Mouse (Mus musculus) embryonic facial prominence, embryonic 10.5 days (tissue): ENCODE results near the gene Zfp217. TPM values are rescaled to one million over a fixed set of nuclear protein-coding genes. Genes with fewer than 3 reads are reported as not detected.
"Not testable (repeated sequence)": the region's sequence is repeated elsewhere in the genome, so short reads cannot be mapped to it uniquely, and the experiment has no call there.

Source experiments
- DNase-seq: peaks from one replicate; pipeline ENCODE4 v3.0.0-alpha.2; 2017; ENCODE audit warnings: low spot score
- H3K27ac ChIP-seq: fragments of 300-500 bp; sonication (generic); replicated peaks from 2 replicates; pipeline ENCODE4 v1.5.1; 2016; ENCODE audit warnings: mild to moderate bottlenecking
- H3K27me3 ChIP-seq: fragments of 300-500 bp; sonication (generic); replicated peaks from 2 replicates; pipeline ENCODE4 v1.6.1; 2016; ENCODE audit warnings: low read depth, mild to moderate bottlenecking; ENCODE audit not compliant: poor library complexity, severe bottlenecking
- H3K36me3 ChIP-seq: fragments of 300-500 bp; sonication (generic); replicated peaks from 2 replicates; pipeline ENCODE4 v1.6.1; 2016; ENCODE audit warnings: mild to moderate bottlenecking, moderate library complexity
- H3K4me1 ChIP-seq: fragments of 300-500 bp; sonication (generic); 2 replicates; pipeline ENCODE4 v1.6.1; 2016
- H3K4me3 ChIP-seq: fragments of 300-500 bp; sonication (generic); 2 replicates; pipeline ENCODE4 v1.5.1; 2016; ENCODE audit warnings: mild to moderate bottlenecking, moderate library complexity
- H3K9me3 ChIP-seq: fragments of 300-500 bp; sonication (generic); 2 replicates; pipeline ENCODE4 v1.6.1; 2016; ENCODE audit warnings: mild to moderate bottlenecking
- WGBS: fragments of 180-500 bp; shearing (Covaris S2); methylation state at CpG from one replicate; pipeline ENCODE4 v1.1.7; 2016; 5-methylcytosine and 5-hydroxymethylcytosine counted together
- polyA plus RNA-seq: library from polyadenylated mRNA; unstranded; fragments of >200 nt; fragmentation: Nextera tagmentation; extraction: Ambion mirVana; gene quantifications from 2 replicates; pipeline ENCODE4 v1.2.1, GENCODE M21; 2016

Zfp217 gene
- 3.9 and 4.2 TPM in 2 replicates for polyA plus RNA-seq

- Histone ChIP-seq H3K27ac (no peak within 1 kb of the TSS), H3K4me3 (no peak within 1 kb of the TSS)
These were observed at the start of gene Zfp217 for GRCm38 (mm10) chr2:170147661-170148153. Zfp217 (minus strand) TSS chr2:170148103.

GRCm38 (mm10) chr2:170195542-170196089 is 47.7 kb upstream of the Zfp217 start:
- Histone ChIP-seq H3K9me3 (no peaks in the 10 kb centered on the region), H3K36me3 (no peaks in the 10 kb centered on the region), H3K4me1 (peaks cover 26% of the 10 kb centered on the region), H3K27ac (no peak overlapping the region; the same call in 1 of the 2 replicates), H3K4me3 (no peak overlapping the region), H3K27me3 (no peaks in the 10 kb centered on the region)
- 75% methylated on average over 13 of the region's 13 CpGs for WGBS
- DNase-seq, result no peak

More at GRCm38 (mm10) chr2:170147661-170148153, at the start of gene Zfp217:
- H3K9me3 ChIP-seq, result no peaks in the 10 kb centered on the region
- no peak for DNase-seq
- 66% methylated on average over 14 of the region's 14 CpGs for WGBS
- H3K36me3 ChIP-seq, result no peaks in the 10 kb centered on the region
- peaks cover 10% of the 10 kb centered on the region for H3K4me1 ChIP-seq
- H3K27me3 ChIP-seq, result no peaks in the 10 kb centered on the region

- no peak for DNase-seq
- no peaks in the 10 kb centered on the region for H3K27me3 ChIP-seq
- H3K4me3 ChIP-seq, result no peak overlapping the region
- no peaks in the 10 kb centered on the region for H3K9me3 ChIP-seq
- H3K4me1 ChIP-seq, result peaks cover 26% of the 10 kb centered on the region
- no peak overlapping the region for H3K27ac ChIP-seq
- WGBS, result 96% methylated on average over 12 of the region's 12 CpGs
- H3K36me3 ChIP-seq, result no peaks in the 10 kb centered on the region
These were observed 46.9 kb upstream of the Zfp217 start for GRCm38 (mm10) chr2:170194845-170195244.

- H3K4me3 ChIP-seq, result peak overlapping the region; percentile 46
- H3K36me3 ChIP-seq, result no peaks in the 10 kb centered on the region
- no peaks in the 10 kb centered on the region for H3K9me3 ChIP-seq
- no peaks in the 10 kb centered on the region for H3K27me3 ChIP-seq
- H3K4me1 ChIP-seq, result peaks cover 26% of the 10 kb centered on the region
- DNase-seq, result no peak
- 34% methylated on average over 6 of the region's 6 CpGs for WGBS
- H3K27ac ChIP-seq, result peak overlapping the region; percentile 75
These were observed 45.9 kb upstream of the Zfp217 start for GRCm38 (mm10) chr2:170193850-170194249.

- H3K4me3 ChIP-seq, result peak overlapping the region; percentile 46
- peak; percentile 32 for DNase-seq
- no peaks in the 10 kb centered on the region for H3K9me3 ChIP-seq
- peaks cover 26% of the 10 kb centered on the region for H3K4me1 ChIP-seq
- H3K27ac ChIP-seq, result peak overlapping the region; percentile 75
- no peaks in the 10 kb centered on the region for H3K27me3 ChIP-seq
- H3K36me3 ChIP-seq, result no peaks in the 10 kb centered on the region
- WGBS, result 3% methylated on average over 10 of the region's 10 CpGs
These were observed 45.3 kb upstream of the Zfp217 start for GRCm38 (mm10) chr2:170193211-170193610.

GRCm38 (mm10) chr2:170192731-170193149 is 44.8 kb upstream of the Zfp217 start:
- Histone ChIP-seq H3K27ac (peak overlapping the region; percentile 75), H3K27me3 (no peaks in the 10 kb centered on the region), H3K4me1 (peaks cover 26% of the 10 kb centered on the region), H3K4me3 (peak overlapping the region; percentile 46), H3K9me3 (no peaks in the 10 kb centered on the region), H3K36me3 (no peaks in the 10 kb centered on the region)
- DNase-seq, result peak; percentile 65
- 31% methylated on average over 7 of the region's 7 CpGs for WGBS

GRCm38 (mm10) chr2:170188721-170189120 is 40.8 kb upstream of the Zfp217 start:
- Histone ChIP-seq H3K9me3 (no peaks in the 10 kb centered on the region), H3K27me3 (no peaks in the 10 kb centered on the region), H3K27ac (no peak overlapping the region), H3K4me1 (peaks cover 32% of the 10 kb centered on the region), H3K36me3 (no peaks in the 10 kb centered on the region), H3K4me3 (no peak overlapping the region)
- no peak for DNase-seq
- WGBS, result 92% methylated on average over 7 of the region's 7 CpGs

- no peak for DNase-seq
- H3K4me1 ChIP-seq, result peaks cover 20% of the 10 kb centered on the region
- peak overlapping the region; percentile 65 for H3K4me3 ChIP-seq
- peak overlapping the region; percentile 90 for H3K27ac ChIP-seq
- H3K9me3 ChIP-seq, result no peaks in the 10 kb centered on the region
- no peaks in the 10 kb centered on the region for H3K36me3 ChIP-seq
- no peaks in the 10 kb centered on the region for H3K27me3 ChIP-seq
- WGBS, result 64% methylated on average over 4 of the region's 4 CpGs
These were observed 37.4 kb upstream of the Zfp217 start for GRCm38 (mm10) chr2:170185137-170185837.

GRCm38 (mm10) chr2:170184175-170184983 is 36.5 kb upstream of the Zfp217 start:
- Histone ChIP-seq H3K27ac (peak overlapping the region; percentile 90), H3K4me1 (peaks cover 23% of the 10 kb centered on the region), H3K36me3 (no peaks in the 10 kb centered on the region), H3K4me3 (peak overlapping the region; percentile 65), H3K27me3 (no peaks in the 10 kb centered on the region), H3K9me3 (no peaks in the 10 kb centered on the region)
- 1% methylated on average over 33 of the region's 33 CpGs for WGBS
- DNase-seq, result peak; percentile 86

- 82% methylated on average over 4 of the region's 4 CpGs for WGBS
- Histone ChIP-seq H3K27me3 (no peaks in the 10 kb centered on the region), H3K36me3 (no peaks in the 10 kb centered on the region), H3K4me3 (peak overlapping the region; percentile 65), H3K27ac (0 out of 2 replicates have a peak overlapping the region, but pooled peaks have one; percentile 90), H3K9me3 (no peaks in the 10 kb centered on the region), H3K4me1 (peaks cover 23% of the 10 kb centered on the region)
- no peak for DNase-seq
These were observed 35.9 kb upstream of the Zfp217 start for GRCm38 (mm10) chr2:170183851-170184174.

GRCm38 (mm10) chr2:170181862-170182261 is 34.0 kb upstream of the Zfp217 start:
- H3K27me3 ChIP-seq, result no peaks in the 10 kb centered on the region
- H3K9me3 ChIP-seq, result no peaks in the 10 kb centered on the region
- H3K27ac ChIP-seq, result no peak overlapping the region
- peaks cover 36% of the 10 kb centered on the region for H3K4me1 ChIP-seq
- DNase-seq, result no peak
- no peaks in the 10 kb centered on the region for H3K36me3 ChIP-seq
- H3K4me3 ChIP-seq, result no peak overlapping the region
- WGBS, result 81% methylated on average over 6 of the region's 6 CpGs

GRCm38 (mm10) chr2:170180769-170181168 is 32.9 kb upstream of the Zfp217 start:
- H3K27ac ChIP-seq, DNase-seq, H3K27me3 ChIP-seq, H3K9me3 ChIP-seq, H3K4me3 ChIP-seq, H3K36me3 ChIP-seq: not testable (repeated sequence)
- peaks cover 46% of the 10 kb centered on the region for H3K4me1 ChIP-seq
- WGBS, result 98% methylated on average over 3 of the region's 3 CpGs
